In the genomic region with DNA sequence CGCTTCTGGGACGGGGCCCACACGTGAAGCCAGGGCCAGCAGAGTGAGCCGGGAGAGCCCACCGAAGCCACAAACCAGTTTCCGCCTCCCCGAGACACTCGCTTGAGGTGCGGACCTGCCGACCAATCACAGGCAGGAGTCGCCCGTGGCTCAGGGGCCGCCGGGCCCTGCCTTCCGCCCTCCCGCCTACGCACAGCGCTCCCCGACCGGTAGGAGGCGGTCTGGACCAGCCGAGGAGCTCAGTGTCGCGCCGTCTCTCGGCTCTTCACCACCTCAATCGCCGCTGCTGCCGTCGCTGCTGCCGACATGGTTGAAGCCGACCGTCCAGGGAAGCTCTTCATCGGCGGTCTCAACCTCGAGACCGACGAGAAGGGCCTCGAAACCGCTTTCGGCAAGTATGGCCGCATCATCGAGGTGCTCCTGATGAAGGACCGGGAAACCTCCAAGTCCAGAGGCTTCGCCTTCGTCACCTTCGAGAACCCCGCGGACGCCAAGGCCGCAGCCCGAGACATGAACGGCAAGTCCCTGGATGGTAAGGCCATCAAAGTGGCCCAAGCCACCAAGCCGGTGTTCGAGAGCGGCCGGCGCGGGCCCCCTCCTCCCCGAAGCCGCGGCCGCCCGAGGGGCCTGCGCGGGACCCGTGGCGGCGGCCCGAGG, we compare ENCODE assay signal across 10 mouse cellular contexts. TPM values are rescaled to one million over a fixed set of nuclear protein-coding genes. Genes with fewer than 3 reads are reported as not detected.
DNase-seq lines count a peak whose midpoint lies in the region; ATAC-seq and TF ChIP-seq lines count a peak whose summit lies in the region.
"Had no signal": no experiment of that assay in that cellular context is flagged by ENCODE, and none has a peak within 500 bp of the region (broad histone marks: within the 10 kb centered on the region; RNA-seq: fewer than 3 reads in every experiment).

A gene (plus strand): TSS at position 242 of the 657 bp plus-strand sequence.

- no peak for TF ChIP-seq CTCF in hindbrain, postnatal 0 days (IDR thresholded peaks at IDR 0.05; ENCODE audit: low read depth)

- 0 out of 2 replicates have a peak within 1 kb of the TSS, but pooled peaks have one; percentile 21 for H3K4me2 ChIP-seq in heart, embryonic 14.5 days (ENCODE audit: low read length)
- peak within 1 kb of the TSS; percentile 10; the same call in 1 of the 2 replicates for H3K4me2 ChIP-seq in hindbrain, postnatal 0 days (ENCODE audit: low read depth, low read length)

- H3K36me3 ChIP-seq in heart, embryonic 14.5 days (ENCODE audit: control insufficient read depth, insufficient read depth, low read length): no peaks in the 10 kb centered on the region
- no peaks in the 10 kb centered on the region for H3K36me3 ChIP-seq in hindbrain, postnatal 0 days (ENCODE audit: insufficient read depth, low read length)

- no peak within 1 kb of the TSS for H3K27ac ChIP-seq in heart, embryonic 14.5 days (replicated peaks in 1 of 2; ENCODE audit: control insufficient read depth in 1 of 2, insufficient read depth in 1 of 2, low read depth in 2 of 2, low read length in 2 of 2)
- no peak within 1 kb of the TSS for H3K27ac ChIP-seq in hindbrain, postnatal 0 days

- intact Hi-C loops in left cerebral cortex, postnatal 25 days (cut with DNase I): no loop called here

- H3K4me3 ChIP-seq in heart, embryonic 14.5 days (ENCODE audit: control insufficient read depth in 1 of 2, insufficient read depth in 1 of 2, low read depth in 1 of 2, low read length in 2 of 2): peak within 1 kb of the TSS; percentile 13 to 22; a peak in 3 of 4 replicates
- H3K4me3 ChIP-seq in hindbrain, postnatal 0 days (ENCODE audit: low read length): peak within 1 kb of the TSS; percentile 23

- no peaks in the 10 kb centered on the region for H3K4me1 ChIP-seq in heart, embryonic 14.5 days (ENCODE audit: control insufficient read depth in 2 of 2, insufficient read depth in 2 of 2, low read length in 2 of 2)
- no peaks in the 10 kb centered on the region for H3K4me1 ChIP-seq in hindbrain, postnatal 0 days (ENCODE audit: insufficient read depth, low read length)

- no peak for ATAC-seq in heart, embryonic 14.5 days (ENCODE audit: insufficient number of reproducible peaks, insufficient read depth, low FRiP score, low read depth)
- no peak for ATAC-seq in hindbrain, postnatal 0 days
- ATAC-seq: CD4-positive, CD25-positive, alpha-beta regulatory T cell, adult 4 months had no signal

- no peak within 1 kb of the TSS for H3K9ac ChIP-seq in heart, embryonic 14.5 days (ENCODE audit: low read length)
- no peak within 1 kb of the TSS for H3K9ac ChIP-seq in hindbrain, postnatal 0 days (replicated peaks; ENCODE audit: low read length)

- WGBS in heart, embryonic 14.5 days: 32% methylated on average over 67 of the region's 70 CpGs
- 48% methylated on average over 67 of the region's 70 CpGs for WGBS in hindbrain, postnatal 0 days

- no peak for DNase-seq in heart, adult 8-10 months (ENCODE audit: low spot score)
- DNase-seq in embryo, embryonic 10.5 days (ENCODE audit: low spot score): peak; percentile 9
- no peak for DNase-seq in hindbrain, postnatal 0 days (ENCODE audit: low spot score)
- peak; percentile 24 for DNase-seq in neural tube, embryonic 10.5 days (ENCODE audit: extremely low spot score, low spot score)
- no peak for DNase-seq in adipocyte (ENCODE audit: low spot score)
- DNase-seq in spleen, postnatal 36 days (ENCODE audit: low spot score in 2 of 2): no peak
- no peak for DNase-seq in left cerebral cortex, postnatal 25 days (ENCODE audit: low spot score in 2 of 2)

- H3K9me3 ChIP-seq in heart, embryonic 14.5 days (ENCODE audit: control insufficient read depth, low read length): peaks cover 16% of the 10 kb centered on the region
- H3K9me3 ChIP-seq in hindbrain, postnatal 0 days (ENCODE audit: low read length): peaks cover 14% of the 10 kb centered on the region

- peaks cover 56% of the 10 kb centered on the region for H3K27me3 ChIP-seq in heart, embryonic 14.5 days (ENCODE audit: control insufficient read depth, insufficient read depth, low read length)
- H3K27me3 ChIP-seq in hindbrain, postnatal 0 days (ENCODE audit: insufficient read depth, low read length): peaks cover 24% of the 10 kb centered on the region

RNA-seq across cellular contexts. Expression of the gene that starts here (rescaled TPM):
- not detected in 2 replicates for polyA plus RNA-seq in heart, embryonic 14.5 days (2014; fragmentation: Nextera tagmentation; extraction: Ambion mirVana)
- total RNA-seq in heart, adult 8-10 months (2022): not detected
- not detected in 2 replicates for total RNA-seq in hindbrain, postnatal 0 days (2014; rRNA removed)
- not detected in 2 replicates for polyA plus RNA-seq in hindbrain, postnatal 0 days (2015; fragmentation: Nextera tagmentation; extraction: Ambion mirVana)
- not detected for total RNA-seq in left cerebral cortex, postnatal 25 days (2021)
- total RNA-seq: neutrophil, adult 5-6 weeks had no signal
- polyA plus RNA-seq: CD4-positive, CD25-positive, alpha-beta regulatory T cell, adult 4 months had no signal

Comparison
In these comparisons a context has a peak if more than half of its experiments do, and no peak if none do; other contexts are left out.
1. DNase-seq: peak in embryo, embryonic 10.5 days (single experiment) and neural tube, embryonic 10.5 days (single experiment); none in heart, adult 8-10 months (single experiment), hindbrain, postnatal 0 days (single experiment), adipocyte (single experiment), spleen, postnatal 36 days (0 of 2) and left cerebral cortex, postnatal 25 days (0 of 2).